Mouse (Mus musculus) myocyte (in vitro differentiated cells): ENCODE measurements around the gene Zranb3.

Experiments used
- CEBPB ChIP-seq: IDR thresholded peaks from 2 replicates; pipeline ENCODE4 v1.6.1; 2011; ENCODE audit warnings: mild to moderate bottlenecking, moderate library complexity; ENCODE audit not compliant: poor library complexity, insufficient read depth, severe bottlenecking
- MAX ChIP-seq: IDR thresholded peaks from one replicate; pipeline ENCODE4 v1.6.1; 2011; ENCODE audit warnings: low read depth, mild to moderate bottlenecking, control low read depth
- POLR2A ChIP-seq: IDR thresholded peaks from one replicate; pipeline ENCODE4 v1.6.1; 2011; ENCODE audit warnings: low read depth, mild to moderate bottlenecking, control low read depth, moderate library complexity; ENCODE audit not compliant: insufficient read length
- POLR2AphosphoS2 ChIP-seq: IDR thresholded peaks from one replicate; pipeline ENCODE4 v1.6.1; 2011; ENCODE audit warnings: low read depth, control low read depth; ENCODE audit not compliant: insufficient read length
- TCF12 ChIP-seq: IDR thresholded peaks from one replicate; pipeline ENCODE4 v1.6.1; 2011; ENCODE audit warnings: mild to moderate bottlenecking, control low read depth; ENCODE audit not compliant: poor library complexity, insufficient read depth, severe bottlenecking
- TCF3 ChIP-seq: IDR thresholded peaks from one replicate; pipeline ENCODE4 v1.6.1; 2011; ENCODE audit warnings: low read depth, control low read depth; ENCODE audit not compliant: insufficient read length
- USF1 ChIP-seq: IDR thresholded peaks from one replicate; pipeline ENCODE4 v1.6.1; 2011; ENCODE audit warnings: low read depth, mild to moderate bottlenecking, control low read depth, moderate library complexity

DNA sequence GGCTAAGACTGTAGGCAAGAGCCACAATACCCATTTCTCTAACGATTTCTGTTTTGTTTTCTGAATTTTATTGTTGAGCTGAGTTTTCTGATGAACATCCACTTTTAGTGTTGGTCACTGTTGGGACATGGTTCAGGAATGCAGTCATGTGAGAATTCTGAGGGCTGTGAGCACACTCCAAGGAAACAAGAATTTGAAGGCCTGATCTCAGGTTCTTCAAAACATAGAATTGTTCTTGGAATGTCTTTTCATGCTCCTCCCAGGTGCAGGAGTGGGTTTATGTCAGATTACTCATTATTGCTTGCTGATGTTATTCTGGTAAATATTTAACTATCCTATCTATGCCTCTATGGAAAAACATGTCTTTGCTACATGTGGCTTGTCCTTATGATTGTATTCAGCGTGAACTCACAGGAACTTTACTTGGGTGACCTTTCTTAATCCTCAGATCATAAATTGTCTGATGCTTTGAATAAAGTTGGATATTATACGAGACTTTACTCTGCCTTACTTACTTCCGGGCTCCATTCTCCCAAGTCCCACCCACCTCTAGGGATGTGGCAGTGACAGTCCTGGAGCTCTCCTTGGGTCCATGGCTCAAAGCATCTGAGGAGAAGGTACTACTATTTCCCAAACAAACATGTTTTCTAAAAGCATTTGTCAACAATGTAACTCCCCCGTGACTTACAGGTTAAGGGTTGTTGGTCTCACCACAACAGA is 119.4 kb downstream of the Zranb3 start:
- TF ChIP-seq POLR2A = no peak
- TF ChIP-seq TCF12 = no peak
- no peak for TF ChIP-seq USF1
- TF ChIP-seq TCF3 = no peak
- no peak for TF ChIP-seq POLR2AphosphoS2
- no peak for TF ChIP-seq MAX
- no peak for TF ChIP-seq CEBPB
